ENCODE assay signal across 9 mouse cellular contexts in genomic region chr2:66819862-66820559, GRCm38 (mm10). TPM values are rescaled to one million over a fixed set of nuclear protein-coding genes. Genes with fewer than 3 reads are reported as not detected.
DNase-seq lines count a peak whose midpoint lies in the region; ATAC-seq and TF ChIP-seq lines count a peak whose summit lies in the region.
"Had no signal": no experiment of that assay in that cellular context is flagged by ENCODE, and none has a peak within 500 bp of the region (broad histone marks: within the 10 kb centered on the region; RNA-seq: fewer than 3 reads in every experiment).

No protein-coding gene starts in this region.

- no peak overlapping the region for H3K27ac ChIP-seq in midbrain, postnatal 0 days (ENCODE audit: low read depth, low read length)

- no peaks in the 10 kb centered on the region for H3K27me3 ChIP-seq in midbrain, postnatal 0 days (ENCODE audit: insufficient read depth, low read length)

- peak; percentile 20 for DNase-seq in embryo, embryonic 10 days (ENCODE audit: low spot score)
- DNase-seq in embryo, embryonic 9.5 days (ENCODE audit: extremely low spot score): no peak
- DNase-seq in left cerebral cortex, postnatal 25 days (ENCODE audit: low spot score in 2 of 2): peak; percentile 13 to 46
- DNase-seq in left cerebral cortex, adult 8-10 months (ENCODE audit: low spot score in 2 of 2): no peak
- DNase-seq in embryo, embryonic 10.5 days (ENCODE audit: low spot score): peak; percentile 45
- DNase-seq in midbrain, postnatal 0 days (ENCODE audit: low spot score): peak; percentile 56
- no peak for DNase-seq in heart, postnatal 10 days
- no peak for DNase-seq in thymus, postnatal 36 days
- DNase-seq: adrenal gland, postnatal 10 days had no signal

- peak; percentile 81 for TF ChIP-seq CTCF in midbrain, postnatal 0 days (IDR thresholded peaks at IDR 0.05)

- intact Hi-C loops in left cerebral cortex, postnatal 25 days (cut with DNase I): loop anchor here (5.0 to 10.0 kb wide), 2 partner anchors 1532 to 1935 kb away; no protein-coding TSS in a partner anchor
- intact Hi-C loops in heart, postnatal 10 days (cut with DNase I): no loop called here

- no peak overlapping the region for H3K4me2 ChIP-seq in midbrain, postnatal 0 days (ENCODE audit: low read depth, low read length, poor library complexity, severe bottlenecking)

- no peak overlapping the region for H3K4me3 ChIP-seq in midbrain, postnatal 0 days (ENCODE audit: low read depth, low read length)

- no peak overlapping the region for H3K9ac ChIP-seq in midbrain, postnatal 0 days (replicated peaks; ENCODE audit: low read length, poor library complexity, severe bottlenecking)

- no peaks in the 10 kb centered on the region for H3K9me3 ChIP-seq in midbrain, postnatal 0 days (ENCODE audit: low read length)

- H3K36me3 ChIP-seq in midbrain, postnatal 0 days (ENCODE audit: insufficient read depth, low read length): no peaks in the 10 kb centered on the region

- 32% methylated on average over 7 of the region's 7 CpGs for WGBS in midbrain, postnatal 0 days

- ATAC-seq in midbrain, postnatal 0 days (ENCODE audit: low FRiP score): no peak

- no peaks in the 10 kb centered on the region for H3K4me1 ChIP-seq in midbrain, postnatal 0 days (ENCODE audit: insufficient read depth, low read length)

RNA-seq across cellular contexts. Expression of gene Scn7a, which starts 35.3 kb away (rescaled TPM):
- total RNA-seq in left cerebral cortex, postnatal 25 days (2021): 1 to 10 TPM; 2.4 TPM
- 1 to 10 TPM; 1.8 to 2.7 (median 2.2) TPM for total RNA-seq in left cerebral cortex, adult 8-10 months (2022)
- total RNA-seq in midbrain, postnatal 0 days (2014; rRNA removed): 0.55 and 0.76 TPM in 2 replicates
- polyA plus RNA-seq in midbrain, postnatal 0 days (2015; fragmentation: Nextera tagmentation; extraction: Ambion mirVana): 0.26 and 0.27 TPM in 2 replicates
- total RNA-seq in heart, postnatal 10 days (2021): 1 to 10 TPM; 7.1 to 9.2 TPM

Comparison
In these comparisons a context has a peak if more than half of its experiments do, and no peak if none do; other contexts are left out.
1. DNase-seq: peak in embryo, embryonic 10 days (single experiment), left cerebral cortex, postnatal 25 days (2 of 2), embryo, embryonic 10.5 days (single experiment) and midbrain, postnatal 0 days (single experiment); none in embryo, embryonic 9.5 days (single experiment), left cerebral cortex, adult 8-10 months (0 of 2), heart, postnatal 10 days (0 of 2) and thymus, postnatal 36 days (0 of 2).